Mouse (Mus musculus): ENCODE data around the gene Olfr1394.
A peak's percentile ranks its signal among the peaks of the same experiment; 100 is the strongest.

Gene Olfr1394

GRCm38 (mm10) chr11:49189737-49190136, 35.6 kb downstream of the Olfr1394 start:
- peak; percentile 35 for DNase-seq (ENCODE audit: low read depth, low spot score)

DNA sequence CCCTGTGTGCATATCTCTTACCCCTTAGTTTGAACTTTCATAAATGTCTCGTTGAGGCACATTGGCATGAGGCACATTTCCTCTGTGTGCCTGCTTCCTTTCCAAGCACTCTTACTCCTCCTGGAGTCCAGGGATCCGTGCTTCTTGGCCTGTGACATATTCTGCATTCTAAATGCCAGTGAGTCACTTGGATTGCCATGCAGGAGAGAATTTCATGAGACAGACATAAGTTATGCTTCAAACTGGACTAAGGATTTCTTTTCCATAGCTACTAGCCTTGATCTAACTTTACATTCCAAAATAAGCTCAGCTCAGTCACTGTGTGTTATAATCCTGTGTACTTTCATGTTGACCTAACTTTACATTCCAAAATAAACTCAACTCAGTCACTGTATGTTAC, 36.9 kb downstream of the Olfr1394 start:
- no peak for DNase-seq (ENCODE audit: low read depth, low spot score)

GRCm38 (mm10) chr11:49194771-49195170, 40.6 kb downstream of the Olfr1394 start:
- peak; percentile 29 for DNase-seq (ENCODE audit: low read depth, low spot score)

DNA sequence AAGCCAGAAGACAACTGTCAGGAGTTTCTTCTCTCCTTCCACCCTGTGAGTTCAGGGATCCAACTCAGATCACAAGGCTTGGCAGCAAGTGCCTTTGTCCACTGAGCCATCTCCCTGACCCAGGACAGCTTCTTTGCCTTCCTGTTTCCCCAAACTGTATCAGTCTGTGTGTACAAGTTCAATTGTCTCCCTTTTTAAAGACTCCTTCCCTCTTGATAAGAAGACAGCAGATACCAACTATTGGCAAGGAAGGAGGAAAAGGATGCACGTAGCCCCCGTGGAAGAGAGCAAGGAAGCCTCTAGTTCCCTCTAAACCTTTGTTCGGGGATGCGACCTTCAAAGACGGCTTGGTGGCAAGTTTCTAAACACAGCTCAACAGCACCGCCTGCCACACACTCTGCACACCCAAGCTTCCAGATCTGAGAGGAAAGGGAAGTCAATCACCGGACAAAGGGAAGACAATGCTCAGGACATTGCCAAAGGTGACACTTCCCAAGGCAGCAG, 41.7 kb downstream of the Olfr1394 start:
- peak; percentile 48 for DNase-seq (ENCODE audit: low read depth, low spot score)

DNA sequence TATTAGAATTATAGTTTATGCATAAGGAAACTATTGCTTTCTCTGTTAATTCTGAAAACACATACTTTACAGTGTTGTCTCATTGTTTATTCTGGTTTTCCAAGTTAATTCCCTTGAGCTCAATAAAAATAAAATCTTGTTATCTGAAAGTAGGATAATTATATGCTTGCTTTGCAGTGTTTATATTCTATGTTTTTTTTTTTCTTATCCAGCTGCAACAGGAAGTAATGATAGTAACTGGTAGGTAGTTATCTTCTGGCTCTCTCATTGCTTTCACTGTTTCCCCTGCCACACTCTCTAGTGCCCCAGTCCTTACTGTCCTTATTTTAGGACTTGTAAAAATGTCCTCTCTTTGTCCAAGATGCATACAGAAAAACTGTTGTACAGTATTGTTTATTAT, 46.5 kb downstream of the Olfr1394 start:
- no peak for DNase-seq (ENCODE audit: low read depth, low spot score)

- DNase-seq (ENCODE audit: low read depth, low spot score): no peak
Observed at GRCm38 (mm10) chr11:49201142-49201541, 47.0 kb downstream of the Olfr1394 start.

DNA sequence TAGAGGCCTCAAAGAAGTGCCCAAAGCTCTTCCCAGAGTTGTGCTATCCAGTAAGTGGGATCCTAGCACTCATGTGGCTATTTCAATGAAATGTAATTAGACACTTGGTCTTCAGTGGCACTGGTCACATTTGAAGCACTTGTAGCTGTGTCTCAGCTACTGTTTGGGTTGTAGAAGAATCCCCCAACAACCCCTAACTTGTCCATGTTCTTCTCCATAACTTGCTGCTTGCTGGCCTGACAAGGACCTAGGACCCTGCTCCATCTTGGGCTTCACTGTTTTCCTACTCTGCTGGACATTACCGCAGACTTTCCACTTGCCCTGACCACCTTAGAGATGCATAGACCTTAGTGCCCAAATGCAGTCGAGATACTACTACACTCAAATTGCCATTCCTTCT, 47.9 kb downstream of the Olfr1394 start:
- no peak for DNase-seq (ENCODE audit: low read depth, low spot score)

DNA sequence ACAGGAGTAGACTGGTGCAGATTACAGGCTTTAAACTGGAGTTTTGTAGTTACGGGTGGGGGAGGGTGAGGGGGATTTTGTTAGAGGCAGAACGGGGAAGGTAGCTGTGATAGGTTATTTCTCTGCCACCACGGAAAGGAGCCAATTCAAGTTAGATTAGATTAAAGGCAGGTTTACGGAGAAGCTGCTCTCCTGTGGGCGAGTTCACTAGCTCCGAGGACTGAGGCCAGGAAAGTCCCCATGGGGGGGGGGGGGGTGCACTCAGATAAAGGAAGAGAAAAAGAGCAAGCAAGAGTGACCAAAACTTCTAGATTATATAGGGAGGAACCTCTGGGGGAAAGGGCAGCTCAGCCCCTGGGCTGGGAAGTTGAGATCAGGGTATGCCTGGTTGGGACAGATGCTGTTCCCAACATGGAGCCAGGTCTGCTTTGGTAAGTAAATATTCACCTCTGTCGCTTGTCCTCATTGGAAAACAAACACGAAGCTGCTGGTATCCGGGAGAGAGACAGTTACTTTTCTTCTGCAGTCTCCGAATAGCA, 48.4 kb downstream of the Olfr1394 start:
- peak; percentile 34 for DNase-seq (ENCODE audit: low read depth, low spot score)

- peak; percentile 92 for DNase-seq (ENCODE audit: low read depth, low spot score)
Observed at GRCm38 (mm10) chr11:49203129-49203768, 49.1 kb downstream of the Olfr1394 start, which contains the start of gene Zfp62. TSS of gene Zfp62 (plus strand) at chr11:49203292.

DNA sequence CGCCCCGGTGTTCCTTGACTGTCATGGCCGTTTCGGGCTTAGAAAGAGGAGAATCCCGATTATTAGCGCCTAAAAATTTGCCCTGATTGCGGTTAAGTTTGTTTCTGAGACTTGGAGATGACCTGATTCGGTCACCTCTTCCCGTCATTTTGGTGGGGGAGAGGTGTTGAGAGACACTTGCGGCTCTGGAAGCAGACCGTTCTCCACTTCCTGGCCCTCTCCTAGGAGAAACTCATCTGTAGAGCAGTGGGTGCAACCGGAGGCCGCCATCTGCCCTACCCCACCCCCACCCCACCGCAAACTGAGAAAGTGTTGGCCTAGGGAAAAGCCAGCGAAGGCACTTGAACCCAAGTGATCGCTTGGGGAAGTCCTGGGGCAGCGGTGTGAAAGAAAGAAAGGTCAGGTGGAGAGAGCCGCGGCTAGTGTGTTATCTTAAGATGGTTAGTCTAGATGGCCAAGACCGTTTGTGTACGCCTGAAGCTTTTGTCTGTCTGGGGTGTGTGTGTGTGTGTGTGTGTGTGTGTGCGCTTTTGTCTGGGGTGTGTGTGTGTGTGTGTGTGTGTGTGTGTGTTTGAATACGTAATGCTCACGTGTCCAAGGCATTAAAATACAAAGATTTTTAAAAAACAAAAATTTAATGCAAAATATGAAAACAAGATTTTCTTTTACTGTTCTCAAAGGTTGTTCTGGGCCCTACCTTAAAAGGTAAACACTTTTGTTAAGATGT, 49.8 kb downstream of the Olfr1394 start:
- DNase-seq (ENCODE audit: low read depth, low spot score): peak; percentile 78

DNA sequence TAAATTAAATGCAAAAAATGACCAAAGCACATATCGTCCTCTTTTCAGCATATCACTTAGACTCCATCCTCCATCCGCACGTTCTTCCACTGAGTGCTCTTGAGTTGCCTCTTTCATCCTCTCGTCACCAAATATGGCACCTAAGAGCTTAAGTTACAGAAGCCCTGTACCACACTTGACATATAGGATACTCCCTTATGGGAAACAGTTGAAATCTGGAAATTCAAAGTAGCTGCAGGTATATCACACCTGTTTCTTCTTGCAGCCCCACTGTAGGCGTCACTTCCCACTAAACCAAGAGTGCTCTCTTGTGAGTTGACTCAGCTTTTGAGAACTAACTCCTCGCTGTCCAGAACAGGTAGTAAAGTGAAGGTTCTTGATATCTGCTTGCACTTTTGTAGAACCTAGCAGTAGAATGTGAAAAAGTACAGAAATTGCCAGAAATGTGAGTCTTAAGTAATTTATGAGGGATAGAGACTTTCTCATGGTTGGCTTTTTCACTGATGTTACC, 51.0 kb downstream of the Olfr1394 start:
- DNase-seq (ENCODE audit: low read depth, low spot score): no peak

GRCm38 (mm10) chr11:49207495-49207894, 53.3 kb downstream of the Olfr1394 start:
- no peak for DNase-seq (ENCODE audit: low read depth, low spot score)

Measured in ES-CJ7 (cell line).